Mouse (Mus musculus) brain, adult 2 months (tissue): Measurements from ENCODE around the gene Gm45808.

Experiments
- DNase-seq: peaks from one replicate; pipeline ENCODE4 v3.0.0; 2011; ENCODE audit warnings: low read depth, low spot score

Gene Gm45808

DNA sequence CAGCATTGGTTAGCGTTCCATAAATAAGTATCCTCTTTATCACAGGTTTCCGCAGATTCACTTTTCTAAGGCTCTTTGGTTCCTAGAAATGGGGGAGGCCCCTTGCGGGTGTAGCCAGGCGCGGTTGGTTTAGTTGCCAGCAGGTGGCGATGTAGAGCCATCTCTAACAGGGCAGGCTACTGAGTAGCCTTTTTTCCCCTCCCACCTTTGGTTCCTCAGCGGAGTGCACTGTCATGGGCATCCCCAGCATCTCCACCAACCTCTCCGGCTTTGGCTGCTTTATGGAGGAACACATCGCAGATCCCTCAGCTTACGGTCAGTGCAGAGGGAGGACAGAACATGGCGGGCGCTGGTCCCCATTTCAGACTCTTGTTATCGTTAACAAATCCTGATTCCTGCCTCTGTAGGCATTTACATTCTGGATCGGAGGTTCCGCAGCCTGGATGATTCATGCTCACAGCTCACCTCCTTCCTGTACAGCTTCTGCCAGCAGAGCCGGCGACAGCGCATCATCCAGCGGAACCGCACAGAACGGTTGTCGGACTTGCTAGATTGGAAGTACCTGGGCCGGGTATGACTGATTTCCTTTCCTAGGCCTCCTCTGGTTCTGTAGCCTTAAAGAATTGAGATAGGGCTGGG is 35.1 kb downstream of the Gm45808 start:
- peak; percentile 93 for DNase-seq

DNA sequence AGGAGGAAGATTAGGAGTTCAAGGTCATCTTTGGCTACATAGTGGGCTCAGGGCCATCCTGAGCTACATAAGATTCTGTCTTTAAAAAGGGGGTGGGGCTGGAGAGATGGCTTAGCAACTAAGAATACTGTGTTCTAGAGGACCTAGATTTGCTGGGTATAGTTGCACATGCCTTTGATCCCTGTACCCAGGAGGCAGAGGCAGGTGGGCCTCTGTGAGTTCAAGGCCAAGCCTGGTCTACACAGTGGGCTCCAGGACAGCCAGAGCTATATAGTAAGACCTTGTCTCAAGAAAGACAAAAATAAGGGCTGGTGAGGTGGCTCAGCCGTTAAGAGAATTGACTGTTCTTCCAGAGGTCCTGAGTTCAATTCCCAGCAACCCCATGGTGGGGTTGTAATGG is 36.6 kb downstream of the Gm45808 start:
- DNase-seq = no peak

DNA sequence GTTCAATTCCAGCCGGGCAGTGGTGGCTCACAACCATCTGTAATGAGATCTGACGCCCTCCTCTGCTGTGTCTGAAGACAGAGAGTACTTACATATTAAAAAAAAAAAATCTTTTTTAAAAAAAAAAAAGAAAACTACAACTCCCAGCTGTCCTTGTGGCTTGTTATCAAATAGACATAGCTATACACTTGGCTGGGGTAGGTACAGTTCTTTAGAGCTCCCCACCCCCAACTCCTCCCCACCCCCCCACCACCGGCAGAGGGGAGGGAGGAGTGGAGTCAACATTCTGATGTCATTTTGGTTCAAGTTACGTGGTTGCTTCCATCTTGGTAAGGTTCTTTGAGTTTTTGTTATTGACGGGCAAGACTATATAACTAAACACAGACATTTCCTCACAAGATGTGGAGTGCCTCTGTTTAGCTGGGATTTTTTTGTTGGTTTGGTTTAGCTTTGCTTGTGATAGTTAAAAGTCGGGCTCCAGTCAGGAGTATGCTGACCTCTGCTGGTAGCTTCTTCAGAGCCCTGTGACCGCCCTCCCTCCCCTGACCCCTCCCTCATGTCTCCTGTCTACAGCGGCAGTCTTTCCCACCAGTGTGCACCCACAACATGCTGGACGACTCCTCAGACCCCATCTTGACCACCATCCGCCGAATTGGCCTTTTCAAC is 39.2 kb downstream of the Gm45808 start:
- peak; percentile 66 for DNase-seq

GRCm38 (mm10) chr7:45446589-45446988 is 40.0 kb downstream of the Gm45808 start:
- DNase-seq = no peak

DNA sequence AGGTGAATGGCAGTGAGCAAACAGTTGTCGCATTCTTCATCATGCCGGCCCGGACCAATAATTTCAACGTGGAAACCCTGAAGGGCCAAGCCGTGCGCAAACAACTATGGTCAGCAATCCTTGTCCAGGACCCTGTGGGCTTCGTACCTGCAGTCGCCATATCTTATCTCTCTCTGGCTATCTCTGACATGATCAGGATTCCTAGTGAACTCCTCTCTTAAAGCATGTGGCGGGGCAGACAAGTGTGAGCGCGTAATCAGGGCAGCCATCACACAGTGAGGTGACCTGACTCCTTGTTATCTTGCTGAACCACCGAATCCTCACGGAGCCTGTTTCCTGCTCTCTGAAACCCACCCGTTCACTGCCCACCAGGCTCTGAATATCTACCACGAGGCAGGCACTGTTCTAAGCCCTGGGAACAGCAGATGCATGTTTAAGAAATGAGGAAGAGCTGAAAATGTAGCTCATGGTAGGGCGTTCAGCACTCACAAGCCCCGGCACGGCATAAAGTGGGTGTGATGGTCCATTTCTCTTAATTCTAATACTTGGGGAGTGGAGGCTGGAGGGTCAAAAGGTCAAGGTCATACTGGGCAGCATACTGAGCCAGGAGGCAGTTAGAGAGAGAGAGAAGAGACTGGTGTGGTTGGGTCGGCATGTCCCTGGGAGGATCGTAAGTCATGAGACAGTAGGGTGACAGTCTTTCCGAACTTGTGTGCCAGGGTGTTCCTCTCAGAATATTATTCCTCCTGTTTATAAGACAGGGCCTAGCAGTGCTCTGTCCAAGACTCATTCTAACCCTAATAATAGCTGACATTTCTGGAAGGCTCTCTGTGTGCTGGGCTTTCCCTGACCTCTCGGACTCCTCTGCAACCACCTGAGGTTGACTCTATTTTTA is 42.8 kb downstream of the Gm45808 start:
- DNase-seq = no peak

GRCm38 (mm10) chr7:45437521-45438276 is 48.9 kb downstream of the Gm45808 start, which contains the start of gene Ruvbl2:
Ruvbl2 (minus strand) TSS chr7:45438096.
- DNase-seq = peak; percentile 66

- no peak for DNase-seq
Measured at GRCm38 (mm10) chr7:45437046-45437445, 49.6 kb downstream of the Gm45808 start.

DNA sequence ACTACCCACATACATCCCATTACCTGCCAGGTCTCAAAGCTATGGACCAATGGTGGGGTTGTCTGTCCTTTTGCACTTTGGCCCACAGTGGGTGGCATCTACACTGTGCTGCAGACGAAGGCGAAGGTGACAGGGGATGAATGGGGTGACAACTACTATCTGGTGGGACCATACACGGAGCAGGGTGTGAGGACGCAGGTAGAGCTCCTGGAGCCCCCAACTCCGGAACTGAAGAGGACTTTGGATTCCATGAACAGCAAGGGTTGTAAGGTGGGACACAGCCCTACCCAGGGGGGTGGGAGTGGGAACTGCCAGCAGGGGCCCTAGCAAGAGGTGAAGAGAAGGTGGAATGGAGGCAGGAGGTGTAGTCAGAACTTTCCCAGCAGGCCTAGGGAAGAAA is 50.2 kb downstream of the Gm45808 start:
- no peak for DNase-seq

- DNase-seq = peak; percentile 33
Measured at GRCm38 (mm10) chr7:45435038-45435437, 51.6 kb downstream of the Gm45808 start.

DNA sequence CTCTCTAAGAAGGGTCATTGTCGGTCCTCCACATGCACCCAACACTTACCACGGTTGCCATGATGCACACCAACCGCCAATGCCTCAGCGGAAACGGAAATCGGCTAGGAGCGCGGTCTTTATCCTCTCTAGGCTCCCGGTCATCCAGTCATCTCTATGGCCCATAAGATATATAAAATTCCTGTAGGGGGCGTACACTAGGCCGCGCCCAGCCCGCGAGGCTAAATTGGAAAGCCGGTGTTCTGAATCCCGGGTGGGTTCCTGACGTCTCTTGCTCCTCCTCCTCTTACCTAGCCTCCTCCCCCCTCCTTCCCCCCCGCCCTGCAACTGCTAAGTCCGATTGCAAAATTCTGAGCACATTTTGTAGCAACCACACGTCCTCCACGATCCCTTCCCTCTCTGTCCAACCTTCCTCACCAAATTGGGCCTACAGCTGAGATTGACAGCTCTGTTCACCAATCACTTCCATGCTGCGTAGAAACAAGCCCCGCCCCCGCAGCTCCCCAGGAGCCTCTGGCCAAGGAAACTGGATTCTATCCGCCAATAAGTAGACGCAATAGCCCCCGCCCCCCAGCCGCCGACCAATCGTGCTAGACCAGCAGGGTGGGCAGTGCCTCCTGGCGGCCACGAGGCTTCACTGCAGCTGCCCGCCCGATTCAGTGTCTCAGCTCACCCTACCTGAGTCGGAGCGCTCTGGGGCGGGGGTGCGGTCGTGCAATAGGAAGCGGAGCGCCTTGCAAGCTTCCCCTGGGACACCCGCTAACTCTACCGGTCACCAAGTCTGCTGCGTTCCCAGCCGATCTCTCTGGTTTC is 52.2 kb downstream of the Gm45808 start, which contains the start of gene Gys1:
Gys1 (plus strand) TSS at position 642 of the 813 bp plus-strand sequence.
- peak; percentile 100 for DNase-seq

DNA sequence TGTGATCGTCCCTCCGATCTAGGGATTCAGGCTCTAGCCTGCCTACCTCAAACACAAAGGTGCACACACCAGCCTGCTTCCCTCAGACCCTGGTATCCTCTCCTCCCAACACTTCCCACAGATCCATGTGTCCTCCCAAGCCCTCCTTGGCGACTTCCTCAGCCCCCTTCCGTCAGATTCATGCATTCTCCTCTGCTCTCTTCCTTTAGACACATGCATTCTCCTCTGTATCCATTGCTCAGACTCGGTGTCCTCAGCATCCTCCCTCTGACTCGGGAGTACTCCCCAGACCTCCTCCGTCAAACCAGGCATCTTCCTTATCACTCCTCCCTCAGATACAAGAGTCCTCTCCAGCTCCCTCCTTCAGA is 52.8 kb downstream of the Gm45808 start:
- no peak for DNase-seq

- no peak for DNase-seq
Measured at GRCm38 (mm10) chr7:45426556-45426955, 60.1 kb downstream of the Gm45808 start.

GRCm38 (mm10) chr7:45421194-45421593 is 65.4 kb downstream of the Gm45808 start:
- DNase-seq = no peak

DNA sequence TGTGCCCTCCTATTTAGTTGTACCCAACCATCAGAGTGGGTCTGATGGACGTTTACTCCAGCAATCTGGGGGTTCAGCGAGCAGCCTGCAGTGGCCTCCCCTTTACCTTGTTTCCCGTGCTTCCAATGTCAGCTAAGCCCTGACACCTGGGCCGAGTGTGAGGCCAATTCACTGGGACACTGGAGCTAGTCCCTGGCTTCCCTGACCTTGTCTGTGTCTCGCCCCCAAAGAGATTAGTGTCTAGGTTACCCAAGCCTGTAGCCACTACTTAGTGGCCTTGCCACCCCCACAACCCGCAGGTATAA is 66.0 kb downstream of the Gm45808 start, which contains the start of gene Lhb:
Lhb (plus strand) TSS at position 206 of the 305 bp plus-strand sequence.
- DNase-seq = no peak

DNA sequence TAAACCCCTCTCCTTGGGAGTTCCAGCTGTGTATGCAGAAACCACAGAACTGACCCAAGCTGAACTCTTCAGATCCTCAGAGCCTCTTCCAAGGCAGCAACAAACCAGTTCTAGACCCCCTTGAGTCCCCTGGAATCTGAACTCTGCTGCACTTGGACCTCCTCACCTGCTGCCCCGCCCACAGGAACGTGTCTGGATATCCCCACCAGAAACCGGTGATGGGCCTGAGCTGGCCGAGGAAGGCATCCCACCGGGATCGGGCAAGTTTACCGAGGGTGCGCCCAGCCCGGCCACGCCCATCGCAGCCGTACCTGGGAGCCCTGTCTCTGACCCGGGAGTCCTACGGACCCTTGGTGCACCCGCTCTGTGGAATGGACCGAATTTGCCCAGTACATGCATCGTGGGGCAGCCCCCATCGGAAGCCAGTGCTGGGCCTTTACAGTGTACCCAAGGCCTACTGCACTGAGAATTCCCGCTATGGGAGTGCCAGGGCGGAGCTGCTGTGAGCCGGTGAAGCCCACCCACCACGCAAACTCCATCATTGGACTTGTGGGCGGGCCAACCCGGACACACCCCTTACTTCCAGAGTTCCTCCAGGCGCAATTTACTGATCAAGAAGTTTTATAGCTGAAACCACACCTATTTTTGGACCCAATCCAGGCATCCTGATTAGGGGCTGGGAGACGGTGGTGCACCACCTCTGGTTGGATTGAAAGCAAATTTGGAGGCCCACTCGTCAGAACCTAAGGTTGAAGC is 66.6 kb downstream of the Gm45808 start:
- no peak for DNase-seq

- DNase-seq = no peak
Measured at GRCm38 (mm10) chr7:45417962-45418492, 68.6 kb downstream of the Gm45808 start.
